Mouse (Mus musculus) hematopoietic multipotent progenitor cell, adult 10-12 weeks (in vitro differentiated cells): ENCODE results near the gene Guca2b. TPM values are rescaled to one million over a fixed set of nuclear protein-coding genes. Genes with fewer than 3 reads are reported as not detected.

Experiments
- polyA plus RNA-seq: library from polyadenylated mRNA; stranded (reverse); fragments of >175 nt; gene quantifications from 2 replicates; pipeline ENCODE4 v1.2.3, GENCODE M21; 2012; ENCODE audit warnings: low replicate concordance

Gene Guca2b
- 0.43 and 0.67 TPM in 2 replicates for polyA plus RNA-seq

GRCm38 (mm10) chr4:119658731-119659130 lies at the start of gene Guca2b:
Guca2b (minus strand) TSS chr4:119658954.

DNA sequence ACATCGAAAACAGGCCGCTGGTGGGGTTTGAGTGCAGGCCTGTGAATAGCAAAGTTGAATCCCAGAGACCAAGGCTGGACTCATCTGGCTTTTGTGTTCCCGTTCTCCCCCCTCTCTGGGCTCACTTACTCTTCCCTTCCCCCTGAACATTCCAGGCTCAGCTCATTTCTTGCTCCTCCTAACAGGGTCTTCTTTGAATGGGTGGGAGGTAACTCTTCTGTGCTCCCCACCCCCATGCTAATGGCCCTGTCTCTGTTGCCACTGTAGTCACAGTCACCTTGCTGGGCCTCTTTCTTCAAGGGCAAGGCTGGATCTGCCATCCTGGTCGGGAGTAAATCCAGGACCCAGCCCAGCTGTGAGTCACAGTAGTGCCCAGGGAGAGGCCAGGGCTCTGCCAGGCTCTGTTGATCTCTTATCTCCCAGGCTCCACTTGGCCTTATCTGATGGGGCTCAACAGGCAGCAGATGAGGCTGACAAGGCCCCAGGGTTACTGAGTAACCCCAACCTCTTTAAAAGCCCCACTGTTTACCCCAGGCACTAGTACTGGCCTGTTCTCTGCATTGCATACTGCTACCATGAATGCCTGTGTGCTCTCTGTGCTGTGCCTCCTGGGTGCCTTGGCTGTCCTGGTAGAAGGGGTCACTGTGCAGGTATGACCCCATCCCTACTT lies 21.4 kb downstream of the Guca2b start, which contains the start of gene Guca2a:
Gene Guca2a (plus strand): TSS at position 529 of the 670 bp plus-strand sequence.

Other genes starting within 250 kb of the Guca2b start
- 0.85 and 0.96 TPM in 2 replicates for gene Ccdc30, start 243.4 kb downstream of the Guca2b start, polyA plus RNA-seq
- 14.1 and 25.8 TPM in 2 replicates for gene Ppcs, start 236.5 kb downstream of the Guca2b start, polyA plus RNA-seq
- gene Zmynd12, start 236.1 kb downstream of the Guca2b start, polyA plus RNA-seq, result 0.18 and 0.21 TPM in 2 replicates
- gene Rimkla, start 166.3 kb downstream of the Guca2b start, polyA plus RNA-seq, result 0.05 and 0.25 TPM in 2 replicates
- 13.0 and 14.6 TPM in 2 replicates for gene Foxj3, start 122.0 kb downstream of the Guca2b start, polyA plus RNA-seq
- gene Frg2f1, start 119.4 kb downstream of the Guca2b start, polyA plus RNA-seq, result 15.8 and 53.1 TPM in 2 replicates
- not detected in 2 replicates for gene Guca2a, start 21.2 kb downstream of the Guca2b start, polyA plus RNA-seq
- gene Hivep3, start 74.8 kb upstream of the Guca2b start, polyA plus RNA-seq, result 21.1 and 22.5 TPM in 2 replicates